Mouse (Mus musculus): ENCODE data around the gene Amigo1. TPM values are rescaled to one million over a fixed set of nuclear protein-coding genes. Genes with fewer than 3 reads are reported as not detected.
A peak's percentile ranks its signal among the peaks of the same experiment; 100 is the strongest.

Gene Amigo1
- 10 to 100 TPM; 36.9 to 37.2 TPM for total RNA-seq (2021)
- long read RNA-seq, full-length matches to known transcripts = 18 of 30 reads
- long read RNA-seq, partial matches to known transcripts = 1 of 30 reads
- long read RNA-seq, other reads (novel, unspliced or antisense) = 11 of 30 reads

DNA sequence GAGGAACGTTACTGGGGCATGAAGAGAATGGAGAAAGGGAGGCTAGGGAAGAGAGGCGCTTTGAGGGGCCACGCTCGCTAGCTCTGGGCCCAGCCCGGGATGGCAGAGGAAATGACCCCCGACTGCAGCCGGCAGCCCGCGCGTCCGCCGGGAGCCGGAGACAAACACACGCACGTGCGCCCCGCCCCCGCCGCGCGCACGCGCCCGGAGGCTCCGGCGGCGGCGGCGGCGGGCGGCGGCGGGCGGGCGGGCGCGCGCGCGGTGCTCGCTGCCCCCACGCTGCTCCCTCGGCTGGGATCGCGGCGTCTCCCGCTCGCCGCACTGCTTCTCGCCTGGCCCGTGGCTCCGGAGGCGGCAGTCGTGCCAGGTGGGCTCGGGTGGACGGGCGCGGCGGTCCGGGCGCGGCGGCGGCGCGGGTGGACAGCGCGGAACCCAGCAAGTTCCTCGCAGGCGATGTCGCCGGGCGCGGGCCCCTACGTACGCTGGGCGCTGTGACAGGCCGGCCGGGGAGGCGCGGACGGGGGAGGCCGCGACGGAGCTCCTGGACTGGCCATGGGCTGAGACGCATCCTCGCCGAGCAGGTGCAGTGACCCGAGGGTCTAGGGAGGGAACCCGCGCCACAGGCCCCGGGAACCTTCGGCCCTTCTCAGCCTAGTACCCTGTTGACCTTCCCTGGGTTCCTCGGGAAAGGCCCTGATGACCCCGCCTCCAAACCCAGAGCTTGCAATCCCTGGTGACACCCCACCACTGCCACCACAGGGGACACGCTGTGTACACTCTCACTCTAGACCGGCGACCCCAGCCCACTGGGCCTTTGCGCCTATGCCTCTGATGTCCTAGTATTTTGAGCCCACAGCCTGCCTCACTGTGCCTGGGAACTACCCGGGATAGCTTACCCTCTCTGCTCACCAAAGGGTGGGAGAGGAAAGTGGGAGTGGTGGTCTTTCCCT lies at the start of gene Amigo1:
Gene Amigo1 (plus strand): TSS at position 238 of the 950 bp plus-strand sequence.
- DNase-seq (ENCODE audit: low spot score in 2 of 2) = peak; percentile 37 to 61

DNA sequence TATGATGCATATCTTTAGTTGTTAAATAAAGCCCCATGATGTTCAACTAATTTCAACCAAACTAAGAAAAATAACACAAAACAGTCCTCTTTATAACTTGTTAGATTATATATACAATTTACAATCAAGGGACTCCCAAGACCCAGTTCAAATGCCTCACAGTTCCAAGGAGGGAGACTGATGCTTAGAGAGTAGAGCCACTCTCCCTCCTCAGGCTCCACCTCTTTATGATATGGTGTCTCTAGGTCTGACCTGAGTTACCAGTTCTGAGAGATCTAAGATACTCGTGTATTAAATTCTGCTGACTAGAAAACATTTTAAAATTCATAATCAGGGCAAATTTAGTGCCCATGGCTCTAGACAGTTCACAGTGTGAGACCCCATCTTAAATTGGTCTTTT lies 47.0 kb upstream of the Amigo1 start:
- DNase-seq (ENCODE audit: low spot score in 2 of 2) = no peak

DNA sequence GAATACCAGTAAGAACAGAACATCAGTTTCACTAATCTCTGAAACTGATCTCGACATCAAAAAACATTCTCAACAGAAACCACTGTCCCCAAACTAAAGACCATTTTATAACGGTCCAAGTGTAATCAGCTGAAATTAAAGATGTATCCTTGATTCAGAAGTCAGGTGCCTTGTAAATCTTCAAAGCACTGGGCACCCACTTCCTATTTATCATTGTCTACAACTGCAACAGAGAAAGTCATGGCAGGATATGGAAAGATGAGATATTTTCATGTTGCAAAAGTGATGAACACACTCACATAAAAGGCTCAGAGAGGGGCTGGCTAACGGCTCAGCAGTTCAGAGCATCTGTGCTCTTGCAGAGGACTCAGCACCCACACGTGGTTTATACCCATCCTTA lies 45.3 kb upstream of the Amigo1 start:
- DNase-seq (ENCODE audit: low spot score in 2 of 2) = no peak

DNA sequence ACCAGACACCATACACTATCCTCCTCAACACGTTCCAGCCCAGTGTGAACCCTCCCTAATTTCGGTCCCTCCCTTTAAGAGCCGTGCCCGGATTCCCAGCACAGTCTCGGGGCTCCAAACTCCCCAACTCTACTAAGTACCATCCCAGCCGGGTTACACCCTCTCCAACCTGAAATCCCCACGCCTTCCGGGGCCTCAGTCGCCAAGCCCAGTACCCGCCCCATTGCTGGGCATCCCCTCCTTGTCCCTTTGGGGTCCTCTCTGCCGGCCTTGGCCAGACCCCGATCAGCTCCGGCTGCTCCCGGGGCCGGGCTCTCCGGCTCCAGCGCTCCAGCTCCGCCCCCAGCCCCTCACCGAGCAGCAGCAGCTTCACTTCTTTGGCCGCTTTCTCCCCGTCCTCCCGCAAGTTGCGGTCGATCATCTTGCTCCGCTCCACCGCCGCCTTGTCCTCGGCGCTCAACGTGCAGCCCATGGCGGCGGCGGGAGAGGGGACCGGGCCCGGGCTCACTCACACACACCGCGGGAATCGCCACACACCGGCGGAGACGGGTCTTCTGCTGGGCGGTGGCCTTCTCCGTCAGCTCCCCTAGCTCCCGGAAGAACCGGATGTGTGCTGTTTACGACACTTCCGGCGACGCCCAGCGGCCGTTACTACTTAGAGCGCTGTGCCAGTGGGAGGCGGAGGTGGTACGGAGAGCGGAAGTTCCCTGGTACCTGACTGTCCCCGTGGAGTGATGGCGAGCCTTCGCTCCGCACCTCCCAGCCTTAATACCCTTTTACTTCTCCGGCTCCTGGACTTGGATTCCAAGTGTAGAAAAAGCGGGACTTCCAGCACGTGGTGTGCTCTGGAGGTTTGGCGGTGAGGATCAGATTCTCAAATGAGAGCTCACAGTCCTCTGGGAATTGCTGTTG lies 40.3 kb upstream of the Amigo1 start, which contains the start of gene Gnai3:
Gene Gnai3 (minus strand): TSS at position 613 of the 912 bp plus-strand sequence.
- peak; percentile 85 to 87 for DNase-seq (ENCODE audit: low spot score in 2 of 2)

DNA sequence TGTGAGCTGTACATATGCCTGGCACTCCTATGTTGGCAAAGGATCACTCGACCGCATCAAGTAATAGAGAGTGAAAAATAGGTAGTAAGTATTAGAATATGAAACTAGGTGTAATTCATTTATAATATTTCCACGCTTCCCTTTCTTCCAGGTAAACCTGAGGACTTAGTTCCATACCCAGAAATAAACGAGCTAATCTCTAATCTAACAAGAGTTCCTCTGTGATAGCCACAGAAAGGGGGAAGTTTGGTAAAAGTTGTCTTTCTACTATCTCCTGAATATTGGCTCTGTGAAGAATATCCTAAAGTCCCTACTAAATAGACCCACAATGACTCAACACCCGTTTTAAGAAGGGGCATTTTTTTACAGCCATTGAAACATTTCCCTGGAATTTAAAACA lies 39.5 kb upstream of the Amigo1 start:
- DNase-seq (ENCODE audit: low spot score in 2 of 2) = no peak

DNA sequence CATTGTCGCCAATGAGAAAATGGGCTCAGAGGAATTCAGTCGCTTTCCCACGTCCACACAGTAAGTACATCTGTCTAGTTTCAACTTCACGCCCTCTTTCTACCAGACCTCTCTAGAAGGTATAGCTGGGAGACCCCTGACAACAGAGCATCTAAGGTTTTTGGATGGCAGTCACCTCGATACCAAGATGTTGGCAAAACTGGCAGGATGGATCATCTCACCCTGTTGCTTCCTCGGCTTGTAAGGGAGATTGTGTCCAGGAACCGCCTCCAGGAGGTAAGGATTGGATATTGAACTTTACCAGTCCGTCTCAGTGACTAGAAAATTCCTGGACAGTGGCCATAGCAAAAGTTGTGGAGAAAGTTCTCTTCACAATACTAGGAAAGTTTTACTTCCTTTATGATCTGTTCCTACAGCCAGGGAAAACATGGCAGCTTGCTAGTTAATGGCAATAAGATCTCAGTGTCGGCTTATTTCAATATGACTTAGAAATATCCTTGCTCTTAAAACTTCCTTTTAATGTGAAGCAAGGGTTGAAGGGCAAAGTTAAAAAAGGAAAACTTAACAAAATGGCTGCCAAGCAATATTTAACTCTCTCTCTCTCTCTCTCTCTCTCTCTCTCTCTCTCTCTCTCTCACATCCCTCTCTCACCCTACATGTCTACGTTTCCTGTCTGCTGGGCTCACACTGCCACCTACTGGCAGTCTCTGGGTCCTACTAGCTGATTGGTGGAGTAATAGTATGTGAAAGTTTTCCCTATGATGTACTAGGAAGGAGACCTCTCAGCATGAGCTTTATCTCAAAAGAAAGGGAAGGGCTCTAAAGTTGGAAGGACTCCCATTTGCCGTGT lies 38.5 kb upstream of the Amigo1 start:
- peak; percentile 92 to 93 for DNase-seq (ENCODE audit: low spot score in 2 of 2)

DNA sequence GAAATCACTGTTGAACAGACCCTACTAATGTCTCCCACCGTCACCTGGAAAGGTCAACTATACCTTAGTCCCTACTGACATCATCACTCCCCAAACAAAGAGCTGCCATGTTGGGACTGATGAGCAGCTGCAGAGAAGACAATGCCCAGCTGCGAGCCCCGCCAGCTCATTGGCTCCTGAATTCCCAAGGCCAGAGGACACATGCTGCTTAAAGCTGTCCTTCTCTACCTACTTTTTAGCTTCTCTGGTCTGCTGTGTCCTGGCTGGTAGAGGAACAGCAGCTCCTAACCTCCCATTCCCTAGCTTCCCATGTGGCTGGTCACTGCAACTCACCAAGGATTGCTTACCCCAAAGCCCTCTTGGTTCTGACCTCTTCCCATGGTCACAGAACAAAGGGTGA lies 33.8 kb upstream of the Amigo1 start:
- DNase-seq (ENCODE audit: low spot score in 2 of 2) = no peak

DNA sequence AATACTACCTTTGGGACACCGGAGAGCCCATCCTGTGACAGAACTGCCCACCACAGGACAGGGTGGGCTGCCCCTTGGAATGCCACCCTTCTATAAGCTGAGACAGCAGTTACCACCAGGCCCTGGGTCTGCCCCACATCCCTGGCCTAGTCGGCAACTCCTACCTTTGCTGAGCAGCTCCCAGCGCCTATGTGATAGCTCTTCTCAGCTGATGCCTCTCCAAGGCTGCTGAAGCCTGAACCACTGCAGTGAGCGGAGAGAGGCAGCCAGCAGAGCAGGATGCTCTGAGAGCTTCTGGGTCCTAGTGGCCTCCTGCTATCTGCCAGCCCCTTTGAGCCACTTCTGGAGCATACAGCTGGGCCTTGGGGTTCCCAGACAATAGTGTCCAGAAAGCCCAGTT lies 31.5 kb upstream of the Amigo1 start, which contains the start of gene Gpr61:
Gene Gpr61 (minus strand): TSS at position 227 of the 400 bp plus-strand sequence.
- peak in 1 of 2 experiments; percentile 63 for DNase-seq (ENCODE audit: low spot score in 2 of 2)

DNA sequence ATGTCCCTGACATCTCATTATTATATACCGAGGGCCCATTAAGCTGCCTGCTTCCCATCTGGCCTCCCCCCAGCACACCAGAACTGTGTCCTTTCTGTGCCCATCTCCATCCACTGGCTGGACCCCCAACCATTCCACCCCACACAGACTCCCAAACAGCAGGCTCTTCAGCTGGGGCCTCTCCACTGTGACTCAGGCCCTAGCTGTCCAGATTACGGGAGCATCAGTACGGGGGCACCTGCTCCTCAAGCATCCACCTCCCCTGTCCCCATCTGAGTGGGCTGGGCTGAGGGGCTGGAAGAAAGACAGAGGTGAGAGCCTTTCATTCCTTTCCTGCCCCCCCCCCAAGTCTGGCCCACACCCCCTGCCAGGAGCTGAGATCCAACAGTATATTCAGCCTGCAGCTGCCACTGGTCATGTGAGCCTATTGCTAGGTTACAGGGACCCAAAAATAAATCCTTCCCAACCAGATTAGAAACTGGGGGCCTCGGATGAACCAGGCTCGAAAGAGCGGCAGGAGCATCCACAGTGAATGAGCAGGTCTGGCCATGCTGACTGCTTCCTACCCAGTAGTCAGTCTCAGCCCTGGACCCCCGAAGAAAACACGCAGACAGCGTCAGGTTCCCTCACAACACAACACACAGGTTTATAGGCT lies 27.6 kb upstream of the Amigo1 start:
- peak in 1 of 2 experiments; percentile 63 for DNase-seq (ENCODE audit: low spot score in 2 of 2)

DNA sequence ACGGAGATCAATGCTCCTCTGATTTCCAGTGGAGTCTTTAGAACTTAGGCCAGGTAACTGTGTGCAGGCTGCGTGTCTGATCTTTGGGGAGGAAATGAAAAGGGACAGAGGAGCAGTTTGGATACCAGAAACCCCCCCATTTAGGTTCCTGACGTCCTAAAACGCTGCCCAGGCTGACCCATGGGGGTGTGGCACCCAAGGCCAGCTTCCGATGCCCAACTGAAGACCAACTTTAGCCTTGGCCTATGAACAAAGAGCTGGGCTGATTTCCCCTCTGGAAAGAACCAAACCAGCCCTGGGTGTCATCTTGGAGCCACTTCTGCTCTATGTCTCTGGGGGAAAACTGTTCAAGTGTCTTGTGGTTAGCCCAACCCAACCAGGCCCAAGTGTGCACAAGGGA lies 22.0 kb upstream of the Amigo1 start:
- no peak for DNase-seq (ENCODE audit: low spot score in 2 of 2)

DNA sequence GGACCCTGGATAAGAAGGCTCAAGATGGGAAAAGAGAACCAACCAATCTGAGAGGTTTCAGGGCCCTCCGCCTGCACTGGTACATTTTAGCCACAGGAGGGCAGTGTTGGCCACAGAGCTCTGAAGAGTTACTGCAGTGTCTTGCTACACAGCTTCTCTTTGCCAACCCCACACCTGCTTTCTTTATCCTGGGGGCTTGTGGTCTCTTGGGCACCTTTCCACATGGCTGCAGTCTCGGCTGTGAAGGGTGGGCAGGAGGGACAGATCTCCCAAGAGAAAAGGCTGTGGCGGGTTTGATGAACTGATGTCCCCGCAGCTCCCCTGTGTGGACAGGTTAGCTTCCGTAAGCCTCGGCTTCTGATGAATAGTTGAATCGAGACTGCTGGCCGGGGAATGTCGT lies 21.3 kb upstream of the Amigo1 start:
- DNase-seq (ENCODE audit: low spot score in 2 of 2) = peak; percentile 93 to 94

DNA sequence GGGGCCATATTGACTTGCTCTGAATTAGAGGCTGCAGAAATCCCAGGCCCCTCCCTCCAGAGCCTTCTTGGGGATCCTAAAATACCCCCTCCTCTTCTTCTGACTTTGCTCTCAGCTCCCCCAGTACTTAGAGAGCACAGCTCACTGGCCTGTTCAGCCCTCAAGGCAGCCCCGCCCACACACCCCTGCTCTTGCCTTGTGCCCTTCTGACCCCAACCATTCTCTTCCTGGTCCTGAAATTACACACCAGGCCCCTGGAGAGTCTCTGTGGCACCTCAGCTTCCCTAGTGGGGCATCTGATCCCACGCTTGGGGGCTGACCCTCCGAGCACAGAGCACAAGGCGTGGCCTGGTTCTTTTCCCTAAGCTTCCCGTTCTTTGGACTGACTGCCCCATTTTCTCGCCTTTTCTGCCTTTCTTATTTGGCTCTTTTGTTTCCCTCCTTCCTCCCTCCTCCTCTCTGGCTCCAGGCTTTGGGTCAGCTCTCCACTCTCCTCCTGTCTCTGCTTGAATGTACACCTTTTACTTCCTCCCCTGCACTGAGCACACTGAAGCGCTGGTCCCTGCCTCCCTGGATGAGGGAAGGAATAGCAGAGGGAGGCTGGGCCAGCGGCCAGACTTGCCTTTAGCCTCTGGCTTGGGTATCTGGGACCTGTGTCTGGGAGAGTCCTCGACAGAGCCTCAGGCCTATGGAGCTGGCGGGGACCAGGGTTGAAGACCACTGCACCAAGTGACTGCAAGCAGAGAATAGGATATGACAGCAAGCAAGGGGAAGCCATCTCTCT lies 20.4 kb upstream of the Amigo1 start:
- DNase-seq (ENCODE audit: low spot score in 2 of 2) = no peak

DNA sequence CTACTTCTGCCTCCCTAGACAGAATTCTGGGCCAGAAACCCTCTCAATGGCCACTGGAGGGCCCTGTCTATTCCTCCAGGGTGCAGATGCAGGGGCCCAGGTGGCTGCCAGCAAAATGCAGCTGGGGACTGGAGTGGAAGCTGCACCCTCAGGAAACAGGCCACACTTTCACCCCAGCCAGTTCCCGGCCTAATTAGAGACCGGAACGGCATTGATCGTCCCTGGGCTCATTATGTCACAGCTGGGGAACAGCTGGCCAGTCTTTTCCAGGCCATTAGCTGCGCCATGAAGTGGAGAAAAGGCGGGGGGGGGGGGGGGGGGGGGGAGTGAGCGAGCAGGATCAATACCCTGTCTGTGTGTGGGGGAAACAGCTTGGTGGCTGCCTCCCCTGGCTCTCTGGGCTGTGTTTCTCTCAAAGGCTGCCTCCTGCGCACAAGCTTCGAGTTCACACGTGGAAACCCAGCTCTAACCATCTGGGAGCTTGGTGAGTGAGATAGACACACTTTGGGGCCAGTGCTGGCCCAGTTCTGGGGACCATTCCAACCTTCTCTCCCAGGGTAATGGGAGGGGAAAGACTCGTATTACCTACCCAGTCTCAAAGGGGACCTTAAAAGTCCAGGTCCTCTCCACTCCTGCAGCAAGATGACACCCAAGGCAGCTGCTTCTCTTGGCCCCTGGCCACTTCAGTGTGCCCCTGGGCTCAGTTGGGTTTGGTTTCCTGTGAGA lies 19.5 kb upstream of the Amigo1 start:
- peak; percentile 68 to 76 for DNase-seq (ENCODE audit: low spot score in 2 of 2)

DNA sequence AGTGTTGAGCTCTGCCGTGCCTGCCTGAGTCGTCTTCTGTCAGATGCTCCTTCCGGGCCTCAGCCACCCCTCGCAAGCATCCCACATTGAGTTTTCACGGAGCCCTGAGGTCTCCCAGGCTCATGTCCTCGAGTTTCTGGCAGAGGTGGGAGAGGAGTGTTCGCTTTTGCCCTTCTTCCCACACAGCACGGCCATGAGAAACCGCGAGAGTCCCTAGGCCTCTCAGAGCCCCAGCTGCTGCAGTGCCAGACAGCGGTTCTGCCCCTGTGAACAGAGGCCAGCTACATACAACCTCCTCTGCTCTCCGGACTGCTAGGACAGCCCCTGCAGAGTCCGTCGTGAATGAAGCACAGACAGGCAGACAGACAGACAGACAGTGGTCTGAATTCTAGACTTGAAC lies 18.6 kb upstream of the Amigo1 start:
- no peak for DNase-seq (ENCODE audit: low spot score in 2 of 2)

DNA sequence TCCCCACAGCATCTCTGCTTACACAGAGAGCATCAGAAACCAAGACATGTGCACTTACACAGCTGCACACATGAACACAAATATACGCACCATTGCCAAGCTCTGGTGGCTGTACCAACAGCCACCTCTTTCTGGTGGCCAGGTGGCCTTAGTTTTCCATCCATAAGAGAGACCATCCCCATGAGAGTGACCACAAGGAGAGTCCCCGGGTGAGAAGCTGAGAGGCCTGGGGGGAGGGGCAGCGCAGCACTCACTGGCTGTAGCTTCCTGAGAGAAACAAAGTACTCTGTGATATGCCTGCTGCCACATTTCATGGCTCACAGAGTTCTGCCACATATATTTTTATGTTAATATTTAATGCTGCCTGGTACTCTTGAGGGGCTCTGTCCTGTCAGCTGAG lies 16.9 kb upstream of the Amigo1 start:
- DNase-seq (ENCODE audit: low spot score in 2 of 2) = no peak

DNA sequence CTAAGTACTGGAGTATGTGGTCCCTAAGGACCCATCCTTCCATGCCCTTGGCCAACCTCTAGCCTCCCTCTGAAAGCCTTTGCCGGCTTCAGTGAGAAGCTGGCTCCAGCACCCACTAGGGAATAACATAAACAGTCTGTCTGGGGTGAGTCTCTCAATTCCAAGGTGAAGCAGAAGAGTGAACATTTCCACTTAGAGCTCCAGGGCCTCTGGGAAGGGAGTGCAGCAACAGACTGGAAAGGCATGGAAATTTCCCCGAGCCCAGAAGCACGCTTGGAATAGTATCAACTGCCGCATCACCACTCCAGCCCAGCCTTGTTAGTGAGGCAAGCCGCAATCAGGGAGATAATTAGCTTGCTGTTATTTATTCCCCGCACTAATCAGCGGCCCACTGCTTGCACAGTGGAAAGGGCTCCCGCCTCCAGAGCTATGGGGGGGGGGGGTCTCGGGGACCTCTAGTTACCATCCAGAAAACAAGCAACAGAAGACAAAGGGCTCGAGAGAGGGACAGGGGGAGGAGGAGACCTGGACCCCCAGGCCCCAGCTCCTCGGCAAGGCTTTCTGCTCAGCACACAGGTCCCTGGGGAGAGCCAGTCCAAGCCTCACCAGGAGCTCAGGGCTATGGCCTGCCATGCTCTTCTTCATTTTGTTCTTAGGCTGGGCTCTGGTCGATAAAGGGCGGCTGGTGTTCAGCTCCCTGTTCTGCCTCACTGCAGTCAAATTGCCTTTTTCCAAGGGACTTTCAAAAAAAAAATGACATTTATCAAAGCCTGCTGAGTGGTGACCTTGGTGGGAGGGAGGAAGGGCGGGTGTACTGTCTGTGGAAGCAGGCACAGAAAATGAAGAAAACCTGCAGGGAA lies 11.2 kb upstream of the Amigo1 start:
- peak; percentile 78 for DNase-seq (ENCODE audit: low spot score in 2 of 2)

Measured in layer of hippocampus, postnatal 10 days (tissue).